Comparison of ENCODE assay signal across 8 mouse cellular contexts in genomic region chr14:47298408-47298792, GRCm38 (mm10). TPM values are rescaled to one million over a fixed set of nuclear protein-coding genes. Genes with fewer than 3 reads are reported as not detected.
DNase-seq lines count a peak whose midpoint lies in the region; ATAC-seq and TF ChIP-seq lines count a peak whose summit lies in the region.

No protein-coding gene starts in this region.

- peak overlapping the region; percentile 97 for H3K4me3 ChIP-seq in lung, adult 2 months (replicated peaks; ENCODE audit: extremely low read depth, low read depth, low read length)
- peak overlapping the region; percentile 99 for H3K4me3 ChIP-seq in midbrain, embryonic 15.5 days

- no peak for TF ChIP-seq POLR2A in lung, adult 2 months (IDR thresholded peaks at IDR 0.05; ENCODE audit: borderline replicate concordance, extremely low read depth, low read depth, low read length)

- H3K4me2 ChIP-seq in midbrain, embryonic 15.5 days: peak overlapping the region; percentile 85

- peak overlapping the region; percentile 98 for H3K27ac ChIP-seq in midbrain, embryonic 15.5 days

- DNase-seq in lung, adult 2 months: no peak
- no peak for DNase-seq in lung, postnatal 4 days
- peak; percentile 80 for DNase-seq in embryo, embryonic 10 days (ENCODE audit: low spot score)
- no peak for DNase-seq in adrenal gland, postnatal 14 days
- DNase-seq in Muller cell, postnatal 12 days (ENCODE audit: inconsistent ontology term): no peak
- DNase-seq in adrenal gland, adult 18-20 months (ENCODE audit: low spot score in 2 of 2): no peak

- no peaks in the 10 kb centered on the region for H3K9me3 ChIP-seq in midbrain, embryonic 15.5 days

- H3K4me1 ChIP-seq in lung, adult 2 months (ENCODE audit: control insufficient read depth, insufficient read depth, low read length): peaks cover 20% of the 10 kb centered on the region
- H3K4me1 ChIP-seq in midbrain, embryonic 15.5 days: peaks cover 22% of the 10 kb centered on the region

- no peak for TF ChIP-seq CTCF in lung, adult 2 months (IDR thresholded peaks at IDR 0.05; ENCODE audit: insufficient read depth, low read length)

- no peaks in the 10 kb centered on the region for H3K36me3 ChIP-seq in midbrain, embryonic 15.5 days (replicated peaks)

- no peaks in the 10 kb centered on the region for H3K27me3 ChIP-seq in midbrain, embryonic 15.5 days (replicated peaks)

- peak overlapping the region; percentile 100 for H3K9ac ChIP-seq in midbrain, embryonic 15.5 days

- peak; percentile 23 for ATAC-seq in inflammation-experienced regulatory T-cells, adult 6 months
- peak; percentile 81 for ATAC-seq in midbrain, embryonic 15.5 days (replicated peaks)

- WGBS in lung, adult 2 months: 0% methylated on average over 18 of the region's 38 CpGs
- under 1% methylated on average over 38 of the region's 38 CpGs for WGBS in midbrain, embryonic 15.5 days

RNA-seq across cellular contexts. Expression of gene Mapk1ip1l, which starts 0.3 kb away (rescaled TPM):
- 27.9 and 41.8 TPM in 2 replicates for polyA plus RNA-seq in lung, adult 2 months (2012; rRNA removed)
- 10 to 100 TPM; 45.2 to 52.2 (median 49.0) TPM for polyA plus RNA-seq in inflammation-experienced regulatory T-cells, adult 6 months (2017; shearing (Covaris generic))
- 47.5 and 49.3 TPM in 2 replicates for polyA plus RNA-seq in midbrain, embryonic 15.5 days (2015; fragmentation: Nextera tagmentation; extraction: Ambion mirVana)
- 74.8 and 78.9 TPM in 2 replicates for total RNA-seq in adrenal gland, postnatal 14 days (2021)
- total RNA-seq in adrenal gland, adult 18-20 months (2021): 10 to 100 TPM; 69.8 to 82.6 TPM

RNA-seq across cellular contexts. Expression of gene Socs4, which starts 21.7 kb away (rescaled TPM):
- polyA plus RNA-seq in lung, adult 2 months (2012; rRNA removed): 2.3 and 4.6 TPM in 2 replicates
- polyA plus RNA-seq in inflammation-experienced regulatory T-cells, adult 6 months (2017; shearing (Covaris generic)): 1 to 10 TPM; 5.3 to 6.0 (median 6.0) TPM
- 2.0 and 2.4 TPM in 2 replicates for polyA plus RNA-seq in midbrain, embryonic 15.5 days (2015; fragmentation: Nextera tagmentation; extraction: Ambion mirVana)
- 22.7 and 24.2 TPM in 2 replicates for total RNA-seq in adrenal gland, postnatal 14 days (2021)
- 10 to 100 TPM; 19.2 to 21.5 TPM for total RNA-seq in adrenal gland, adult 18-20 months (2021)

RNA-seq across cellular contexts. Expression of gene Wdhd1, which starts 21.7 kb away (rescaled TPM):
- 0.68 and 0.78 TPM in 2 replicates for polyA plus RNA-seq in lung, adult 2 months (2012; rRNA removed)
- 10 to 100 TPM; 16.0 to 32.0 (median 17.7) TPM for polyA plus RNA-seq in inflammation-experienced regulatory T-cells, adult 6 months (2017; shearing (Covaris generic))
- 17.3 and 18.1 TPM in 2 replicates for polyA plus RNA-seq in midbrain, embryonic 15.5 days (2015; fragmentation: Nextera tagmentation; extraction: Ambion mirVana)
- total RNA-seq in adrenal gland, postnatal 14 days (2021): 7.1 and 9.8 TPM in 2 replicates
- total RNA-seq in adrenal gland, adult 18-20 months (2021): 1 to 10 TPM; 1.4 TPM
